Mouse (Mus musculus) forebrain, embryonic 11.5 days (tissue): ENCODE measurements around the gene Gpr183. TPM values are rescaled to one million over a fixed set of nuclear protein-coding genes. Genes with fewer than 3 reads are reported as not detected.

Experiments
- ATAC-seq: fragments of 200-750 bp; cut with Nextera tagmentation; replicated peaks from 2 replicates; pipeline ENCODE4 v1.8.0; 2017; ENCODE audit warnings: moderate TSS enrichment; ENCODE audit not compliant: low FRiP score
- DNase-seq: peaks from one replicate; pipeline ENCODE4 v3.0.0-alpha.2; 2017; ENCODE audit warnings: low spot score
- H3K27ac ChIP-seq: fragments of 300-500 bp; sonication (generic); 2 replicates; pipeline ENCODE4 v1.5.1; 2014; ENCODE audit warnings: low read depth, low read length
- H3K27me3 ChIP-seq: fragments of 300-500 bp; sonication (generic); 2 replicates; pipeline ENCODE4 v1.6.1; 2014; ENCODE audit warnings: mild to moderate bottlenecking, low read length, mixed read lengths; ENCODE audit not compliant: control insufficient read depth, insufficient read depth
- H3K36me3 ChIP-seq: fragments of 300-500 bp; sonication (generic); 2 replicates; pipeline ENCODE4 v1.6.1; 2014; ENCODE audit warnings: mild to moderate bottlenecking, low read length, moderate library complexity, mixed read lengths; ENCODE audit not compliant: control insufficient read depth, insufficient read depth
- H3K4me1 ChIP-seq: fragments of 300-500 bp; sonication (generic); replicated peaks from 2 replicates; pipeline ENCODE4 v1.6.1; 2014; ENCODE audit warnings: low read length, mixed read lengths; ENCODE audit not compliant: control insufficient read depth, insufficient read depth
- H3K4me2 ChIP-seq: fragments of 300-500 bp; sonication (generic); 2 replicates; pipeline ENCODE4 v1.6.1; 2014; ENCODE audit warnings: low read depth, mild to moderate bottlenecking, low read length, moderate library complexity, mixed read lengths; ENCODE audit not compliant: severe bottlenecking
- H3K4me3 ChIP-seq: fragments of 300-500 bp; sonication (generic); 2 replicates; pipeline ENCODE4 v1.5.1; 2014; ENCODE audit warnings: low read depth, low read length
- H3K9ac ChIP-seq: fragments of 300-500 bp; sonication (generic); 2 replicates; pipeline ENCODE4 v1.6.1; 2014; ENCODE audit warnings: low read length
- H3K9me3 ChIP-seq: fragments of 300-500 bp; sonication (generic); 2 replicates; pipeline ENCODE4 v1.6.1; 2016; ENCODE audit warnings: low read length, mixed read lengths; ENCODE audit not compliant: control insufficient read depth
- WGBS: fragments of 180-500 bp; shearing (Covaris S2); extraction: QIAGEN DNeasy Blood & Tissue Kit; methylation state at CpG from one replicate; pipeline ENCODE4 v1.1.7; 2014; 5-methylcytosine and 5-hydroxymethylcytosine counted together
- polyA plus RNA-seq: library from polyadenylated mRNA; unstranded; fragments of >200 nt; fragmentation: Nextera tagmentation; extraction: Ambion mirVana; gene quantifications from 2 replicates; pipeline ENCODE4 v1.2.1, GENCODE M21; 2014

Gpr183 gene
- polyA plus RNA-seq, 1 experiment from 2014 or later: 1.9 TPM

DNA sequence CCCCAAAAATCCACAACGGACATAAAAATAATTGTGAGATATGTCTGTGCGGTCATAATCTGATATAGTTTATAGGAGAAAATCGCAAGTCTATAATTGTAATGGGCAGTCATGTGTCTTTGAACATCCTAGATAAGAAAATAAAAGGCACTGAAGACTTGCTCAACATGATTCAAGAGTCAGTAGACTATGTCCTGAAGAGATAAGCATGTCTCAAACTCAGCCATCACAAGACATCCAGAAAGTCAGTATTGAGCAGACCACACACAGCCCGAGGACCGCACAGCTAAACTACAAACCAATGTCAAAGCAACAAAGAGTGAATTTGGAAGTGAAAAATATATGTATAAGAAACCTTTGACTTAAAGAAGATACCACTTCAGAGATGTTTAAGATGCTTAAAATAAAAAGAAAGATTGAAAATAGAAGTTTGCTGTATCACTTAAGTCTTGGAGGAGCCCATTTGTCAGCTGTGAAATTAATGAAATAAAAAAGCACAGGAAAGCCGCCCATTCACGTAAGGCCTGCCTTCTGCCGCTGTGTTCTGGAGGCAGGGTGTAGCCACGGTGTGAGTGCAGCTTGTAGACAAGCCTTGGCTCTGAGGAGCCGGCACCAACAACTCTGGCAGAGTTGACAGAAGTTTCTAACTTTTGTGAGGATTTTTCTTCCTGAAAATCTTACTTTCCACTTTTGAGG, 7.7 kb downstream of the Gpr183 start:
- Histone ChIP-seq H3K4me3 (no peak overlapping the region), H3K9me3 (no peaks in the 10 kb centered on the region), H3K27ac (no peak overlapping the region), H3K27me3 (no peaks in the 10 kb centered on the region), H3K4me1 (no peaks in the 10 kb centered on the region), H3K36me3 (no peaks in the 10 kb centered on the region), H3K9ac (no peak overlapping the region), H3K4me2 (no peak overlapping the region)
- ATAC-seq: no peak
- DNase-seq: no peak
- WGBS: 94% methylated on average over 10 of the region's 10 CpGs

- no peaks in the 10 kb centered on the region for H3K27me3 ChIP-seq
- DNase-seq (no peak), ATAC-seq (no peak)
- H3K4me1 ChIP-seq: no peaks in the 10 kb centered on the region
- no peak overlapping the region for H3K4me2 ChIP-seq
- H3K4me3 ChIP-seq: no peak overlapping the region
- 90% methylated on average over 5 of the region's 5 CpGs for WGBS
- no peaks in the 10 kb centered on the region for H3K9me3 ChIP-seq
- no peaks in the 10 kb centered on the region for H3K36me3 ChIP-seq
- no peak overlapping the region for H3K27ac ChIP-seq
- no peak overlapping the region for H3K9ac ChIP-seq
Measured at GRCm38 (mm10) chr14:121956291-121956690, 8.7 kb downstream of the Gpr183 start.

- DNase-seq (no peak), ATAC-seq (no peak)
- H3K4me1 ChIP-seq: no peaks in the 10 kb centered on the region
- WGBS: 91% methylated on average over 5 of the region's 5 CpGs
- no peak overlapping the region for H3K9ac ChIP-seq
- H3K9me3 ChIP-seq: no peaks in the 10 kb centered on the region
- H3K36me3 ChIP-seq: no peaks in the 10 kb centered on the region
- H3K27me3 ChIP-seq: no peaks in the 10 kb centered on the region
- no peak overlapping the region for H3K4me2 ChIP-seq
- no peak overlapping the region for H3K4me3 ChIP-seq
- H3K27ac ChIP-seq: no peak overlapping the region
Measured at GRCm38 (mm10) chr14:121955176-121955795, 9.7 kb downstream of the Gpr183 start.

GRCm38 (mm10) chr14:121954608-121955007, 10.4 kb downstream of the Gpr183 start:
- Histone ChIP-seq H3K4me2 (no peak overlapping the region), H3K4me1 (no peaks in the 10 kb centered on the region), H3K9me3 (no peaks in the 10 kb centered on the region), H3K36me3 (no peaks in the 10 kb centered on the region), H3K27me3 (no peaks in the 10 kb centered on the region), H3K9ac (no peak overlapping the region), H3K4me3 (no peak overlapping the region), H3K27ac (no peak overlapping the region)
- DNase-seq (no peak), ATAC-seq (no peak)
- WGBS: 96% methylated on average over 12 of the region's 12 CpGs

DNA sequence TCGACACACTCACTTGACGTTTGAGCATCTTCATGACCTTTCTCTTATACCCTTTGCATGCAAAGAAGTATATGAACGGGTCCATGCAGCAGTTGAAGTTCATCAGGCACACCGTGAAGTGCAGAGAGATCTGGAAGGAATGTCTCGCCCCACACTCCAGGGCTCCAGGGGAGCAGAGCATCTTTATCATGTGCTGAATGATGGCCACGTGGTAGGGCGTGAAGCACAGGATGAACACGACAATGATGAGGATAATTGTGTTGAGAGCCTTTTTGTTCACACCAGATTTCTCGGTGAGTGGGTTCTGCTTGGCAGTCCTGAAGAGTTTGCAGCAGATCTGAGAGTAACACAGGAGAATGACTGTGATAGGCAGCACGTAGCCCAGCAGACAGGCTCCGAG, 10.9 kb downstream of the Gpr183 start:
- no peak overlapping the region for H3K27ac ChIP-seq
- H3K4me2 ChIP-seq: no peak overlapping the region
- H3K27me3 ChIP-seq: no peaks in the 10 kb centered on the region
- H3K9me3 ChIP-seq: no peaks in the 10 kb centered on the region
- no peak overlapping the region for H3K9ac ChIP-seq
- DNase-seq (no peak), ATAC-seq (no peak)
- no peaks in the 10 kb centered on the region for H3K4me1 ChIP-seq
- H3K36me3 ChIP-seq: no peaks in the 10 kb centered on the region
- 94% methylated on average over 11 of the region's 11 CpGs for WGBS
- no peak overlapping the region for H3K4me3 ChIP-seq

DNA sequence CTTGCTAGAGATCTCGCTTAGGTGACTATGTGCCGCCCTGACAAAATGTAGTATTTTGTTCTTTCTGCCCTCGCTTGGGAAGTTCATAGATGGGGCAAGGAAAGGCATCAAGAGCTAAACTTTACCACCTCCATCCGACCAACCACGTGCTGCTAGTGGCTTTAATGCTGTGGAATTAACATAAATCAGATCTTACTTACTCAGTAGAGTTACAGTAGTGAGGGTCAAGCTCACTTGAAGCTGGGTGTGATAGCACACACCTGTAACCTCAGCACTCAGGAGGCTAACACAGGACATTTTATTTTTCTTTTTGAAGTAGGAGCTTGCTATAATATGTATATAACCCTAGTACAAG, 13.0 kb downstream of the Gpr183 start:
- Histone ChIP-seq H3K4me1 (no peaks in the 10 kb centered on the region), H3K4me3 (no peak overlapping the region), H3K27me3 (no peaks in the 10 kb centered on the region), H3K27ac (no peak overlapping the region), H3K36me3 (no peaks in the 10 kb centered on the region), H3K4me2 (no peak overlapping the region), H3K9ac (no peak overlapping the region), H3K9me3 (no peaks in the 10 kb centered on the region)
- ATAC-seq: no peak
- 88% methylated on average over 5 of the region's 5 CpGs for WGBS
- no peak for DNase-seq

DNA sequence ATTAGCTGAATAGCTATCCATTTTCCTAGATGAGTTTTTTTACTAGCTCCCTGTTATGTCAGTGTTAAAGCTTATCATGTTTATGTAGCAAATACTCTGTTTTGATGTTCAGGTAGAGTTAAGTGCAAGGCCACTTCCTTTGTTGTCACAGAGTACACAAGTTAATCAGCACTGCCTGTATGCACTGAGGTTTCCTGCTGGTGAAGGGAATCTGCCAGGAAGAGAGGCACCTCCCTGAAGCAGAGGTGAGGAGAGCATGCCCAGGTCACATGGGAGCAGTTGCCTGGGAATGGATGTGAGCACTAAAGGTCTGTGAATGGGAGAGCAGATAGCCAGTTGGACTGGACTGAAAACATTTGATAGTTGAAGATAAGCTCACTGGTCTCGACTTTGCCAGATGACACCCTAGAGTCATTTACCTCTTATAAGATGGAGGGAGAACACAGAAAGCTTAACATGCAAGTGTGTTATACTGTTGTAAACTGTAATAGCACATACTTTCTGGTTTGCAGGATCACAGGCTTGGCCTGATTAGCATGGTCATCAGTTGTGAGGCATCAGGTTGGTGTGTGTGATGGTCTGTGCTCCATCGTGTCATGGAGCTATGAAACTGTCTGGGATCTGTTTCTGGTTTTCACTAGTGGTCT, 13.5 kb downstream of the Gpr183 start:
- Histone ChIP-seq H3K36me3 (no peaks in the 10 kb centered on the region), H3K27me3 (no peaks in the 10 kb centered on the region), H3K9ac (no peak overlapping the region), H3K4me1 (no peaks in the 10 kb centered on the region), H3K27ac (no peak overlapping the region), H3K4me2 (no peak overlapping the region), H3K9me3 (no peaks in the 10 kb centered on the region), H3K4me3 (no peak overlapping the region)
- ATAC-seq (no peak), DNase-seq (no peak)
- WGBS: 80% methylated on average over 2 of the region's 2 CpGs

- no peaks in the 10 kb centered on the region for H3K4me1 ChIP-seq
- ATAC-seq: no peak
- H3K4me2 ChIP-seq: no peak overlapping the region
- no peaks in the 10 kb centered on the region for H3K36me3 ChIP-seq
- 92% methylated on average over 5 of the region's 5 CpGs for WGBS
- H3K9me3 ChIP-seq: no peaks in the 10 kb centered on the region
- no peaks in the 10 kb centered on the region for H3K27me3 ChIP-seq
- DNase-seq: no peak
- H3K9ac ChIP-seq: no peak overlapping the region
- H3K27ac ChIP-seq: no peak overlapping the region
- H3K4me3 ChIP-seq: no peak overlapping the region
Measured at GRCm38 (mm10) chr14:121949897-121950296, 15.1 kb downstream of the Gpr183 start.

DNA sequence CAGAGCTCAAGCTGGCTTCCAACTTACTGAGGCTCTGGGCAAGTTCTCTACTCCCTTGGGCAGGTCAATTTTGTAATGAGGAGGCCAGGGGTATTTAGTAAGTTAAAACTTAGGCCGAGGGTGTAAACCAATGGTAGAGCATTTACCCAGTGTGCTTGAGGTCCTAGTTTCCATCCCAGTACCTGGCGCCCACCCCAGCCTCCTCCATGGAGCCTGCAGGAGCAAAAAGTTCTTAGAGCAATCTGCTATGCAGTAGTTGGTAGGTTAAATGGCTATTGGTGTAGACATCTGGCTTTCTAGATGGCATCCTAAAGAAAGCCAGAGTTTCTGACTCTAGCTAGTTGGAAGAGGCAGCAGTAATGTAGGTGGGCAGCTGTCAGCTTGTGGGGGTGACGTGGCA, 15.6 kb downstream of the Gpr183 start:
- H3K4me3 ChIP-seq: no peak overlapping the region
- ATAC-seq (no peak), DNase-seq (no peak)
- H3K27ac ChIP-seq: no peak overlapping the region
- no peak overlapping the region for H3K9ac ChIP-seq
- no peak overlapping the region for H3K4me2 ChIP-seq
- 94% methylated on average over 3 of the region's 3 CpGs for WGBS
- H3K9me3 ChIP-seq: no peaks in the 10 kb centered on the region
- no peaks in the 10 kb centered on the region for H3K4me1 ChIP-seq
- H3K27me3 ChIP-seq: no peaks in the 10 kb centered on the region
- H3K36me3 ChIP-seq: no peaks in the 10 kb centered on the region
